Mouse (Mus musculus) lung, adult 2 months (tissue): ENCODE data around the gene Rpl10a. TPM values are rescaled to one million over a fixed set of nuclear protein-coding genes. Genes with fewer than 3 reads are reported as not detected.
"Not testable (repeated sequence)": the region's sequence is repeated elsewhere in the genome, so short reads cannot be mapped to it uniquely, and the experiment has no call there.

Experiments
- DNase-seq: peaks from one replicate; pipeline ENCODE4 v3.0.0; 2022
- H3K4me1 ChIP-seq: fragments of 200-500 bp; 2 replicates; pipeline ENCODE4 v1.6.1; 2011; ENCODE audit warnings: low read length; ENCODE audit not compliant: control insufficient read depth, insufficient read depth
- H3K4me3 ChIP-seq: fragments of 200-500 bp; replicated peaks from 2 replicates; pipeline ENCODE3; 2011; ENCODE audit warnings: low read depth, mild to moderate bottlenecking, control low read depth, low read length; ENCODE audit errors: extremely low read depth
- CTCF ChIP-seq: fragments of 200-500 bp; IDR thresholded peaks from 2 replicates; pipeline ENCODE4 v1.5.1; 2011; ENCODE audit warnings: mild to moderate bottlenecking, low read length, control low read depth; ENCODE audit not compliant: insufficient read depth
- POLR2A ChIP-seq: fragments of 200-500 bp; IDR thresholded peaks from 2 replicates; pipeline ENCODE4 v1.6.1; 2011; ENCODE audit warnings: low read depth, mild to moderate bottlenecking, control low read depth, low read length, borderline replicate concordance; ENCODE audit errors: extremely low read depth
- WGBS: fragments of 180-500 bp; shearing (Covaris S2); methylation state at CpG from one replicate; pipeline ENCODE4 v1.1.7; 2018; 5-methylcytosine and 5-hydroxymethylcytosine counted together
- polyA plus RNA-seq: library from polyadenylated mRNA; depleted of rRNA; stranded (reverse); fragments of >200 nt; gene quantifications from 2 replicates; pipeline ENCODE4 v1.2.3, GENCODE M21; 2012

The Rpl10a gene
- polyA plus RNA-seq, 1 experiment = 1,664 TPM

DNA sequence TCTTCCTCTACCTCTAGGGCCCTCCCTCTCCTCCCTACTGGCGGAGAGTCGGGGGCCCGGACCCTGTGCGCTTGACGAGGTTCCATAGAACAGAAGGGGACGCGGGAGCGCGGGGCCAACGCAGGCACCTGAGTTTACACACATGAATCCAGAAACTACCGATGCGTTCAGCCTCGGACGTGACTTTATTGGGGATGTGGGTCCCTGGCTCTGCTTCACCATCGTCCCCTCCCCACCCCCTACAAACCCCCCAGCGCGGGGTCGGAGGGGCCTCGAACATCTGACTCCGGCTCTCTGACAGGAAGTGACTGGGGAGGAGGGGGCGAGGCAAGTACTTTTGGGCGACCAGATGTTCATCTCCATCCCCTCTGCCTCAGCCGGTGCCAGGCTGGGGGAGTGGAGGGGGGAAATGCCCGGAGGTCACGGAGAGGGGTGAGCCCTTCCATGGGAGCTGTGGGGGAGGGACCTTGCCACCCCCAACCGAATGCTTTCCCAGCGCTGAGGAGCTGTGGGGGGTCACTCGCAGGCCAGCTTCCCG is 23.2 kb downstream of the Rpl10a start:
- 2% methylated on average over 29 of the region's 29 CpGs for WGBS
- TF ChIP-seq POLR2A (no peak), CTCF (no peak)
- no peak for DNase-seq
- Histone ChIP-seq H3K4me1 (peaks cover 12% of the 10 kb centered on the region), H3K4me3 (peak overlapping the region; percentile 72)

GRCm38 (mm10) chr17:28352018-28352417 is 23.7 kb downstream of the Rpl10a start:
- 51% methylated on average over 11 of the region's 11 CpGs for WGBS
- H3K4me3 ChIP-seq = no peak overlapping the region
- no peak for DNase-seq

DNA sequence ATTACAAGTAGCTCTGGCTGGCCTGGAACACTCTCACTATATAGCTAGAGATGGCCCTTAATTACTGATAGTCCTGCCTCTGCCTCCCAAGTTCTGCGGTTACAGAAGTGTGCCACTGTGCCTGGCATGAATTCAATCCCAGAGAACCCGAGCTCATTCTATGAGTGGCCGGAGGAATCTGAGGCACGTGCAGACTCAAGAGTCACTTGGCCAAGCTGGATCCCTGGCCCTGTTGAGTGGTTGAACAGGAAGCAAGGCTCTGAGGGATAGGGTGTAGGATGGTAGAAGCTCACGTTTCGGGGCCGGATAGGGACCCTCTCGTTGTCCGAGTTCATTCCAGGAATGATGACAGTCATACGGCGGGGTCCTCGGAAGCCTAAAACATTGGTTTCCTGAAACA is 27.6 kb downstream of the Rpl10a start:
- peak; percentile 77 for DNase-seq
- no peak for TF ChIP-seq CTCF
- TF ChIP-seq POLR2A = 0 out of 2 replicates have a peak, but pooled peaks have one; percentile 28
- H3K4me3 ChIP-seq = no peak overlapping the region
- H3K4me1 ChIP-seq = peaks cover 7% of the 10 kb centered on the region
- 71% methylated on average over 12 of the region's 12 CpGs for WGBS

More at GRCm38 (mm10) chr17:28352018-28352417, 23.7 kb downstream of the Rpl10a start:
- peaks cover 12% of the 10 kb centered on the region for H3K4me1 ChIP-seq
- TF ChIP-seq CTCF (no peak), POLR2A (no peak)

DNA sequence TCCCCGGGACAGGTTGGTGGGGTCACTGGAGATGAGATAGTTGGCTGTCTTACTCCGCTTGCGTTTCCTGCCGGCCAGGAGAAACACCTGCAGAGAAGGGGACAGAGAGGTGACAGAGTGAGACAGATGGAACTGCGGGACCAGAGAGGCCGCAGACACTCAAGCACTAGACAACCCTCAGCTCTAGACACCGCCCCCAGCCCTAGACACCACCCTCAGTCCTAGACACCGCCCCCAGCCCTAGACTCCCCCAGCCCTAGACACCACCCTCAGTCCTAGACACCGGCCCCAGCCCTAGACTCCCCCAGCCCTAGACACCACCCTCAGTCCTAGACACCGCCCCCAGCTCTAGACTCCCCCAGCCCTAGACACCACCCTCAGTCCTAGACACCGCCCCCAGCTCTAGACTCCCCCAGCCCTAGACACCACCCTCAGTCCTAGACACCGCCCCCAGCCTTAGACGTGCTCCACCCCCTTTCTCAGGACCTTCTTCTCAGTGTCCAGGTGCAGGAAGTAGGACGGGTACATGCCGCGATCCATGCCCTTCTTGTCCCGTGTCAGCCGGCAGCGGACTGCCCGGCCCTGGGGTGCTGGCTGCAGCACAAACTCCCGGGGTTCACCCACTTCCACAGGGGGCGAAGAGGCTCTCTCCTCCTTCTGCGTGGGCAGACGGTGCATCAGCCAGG is 30.4 kb downstream of the Rpl10a start:
- 19% methylated on average over 24 of the region's 24 CpGs for WGBS

DNA sequence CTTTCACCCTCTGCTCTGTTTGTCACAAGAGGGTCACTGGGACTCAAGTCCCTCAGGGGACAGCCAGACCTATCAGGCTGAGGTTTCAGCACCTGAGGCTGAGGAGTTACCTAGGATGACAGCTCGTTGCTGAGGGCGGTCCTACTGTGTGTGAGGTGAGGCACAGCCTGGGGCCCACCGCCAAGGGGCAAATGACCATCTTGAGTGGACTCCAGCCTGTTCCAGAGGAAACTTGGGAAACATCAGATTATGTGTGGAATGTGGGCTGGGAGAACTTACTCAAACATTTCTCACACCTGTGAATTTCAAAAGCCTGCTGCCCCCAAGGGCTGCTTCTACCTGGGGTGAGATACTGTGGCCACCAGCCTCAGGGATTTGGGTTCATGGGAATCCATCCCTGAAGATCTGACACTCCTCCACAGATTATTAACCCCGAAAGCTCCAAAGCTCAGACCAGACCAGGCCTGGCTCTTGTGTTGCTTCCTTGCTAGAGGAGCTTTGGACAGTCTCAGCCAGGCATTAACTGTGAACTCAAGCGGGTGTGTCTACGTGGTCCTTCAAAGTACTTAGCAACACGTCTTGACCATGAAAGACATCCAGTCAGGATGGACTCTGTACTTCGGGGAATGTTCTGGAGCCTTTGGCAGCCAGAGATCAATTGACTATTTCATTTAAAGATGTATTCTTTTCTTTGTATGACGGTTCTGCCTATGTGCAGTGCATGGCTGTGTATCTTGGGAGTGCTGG is 32.4 kb downstream of the Rpl10a start:
- Histone ChIP-seq H3K4me3 (no peak overlapping the region), H3K4me1 (peaks cover 3% of the 10 kb centered on the region; the same call in 1 of the 2 replicates)
- 61% methylated on average over 9 of the region's 9 CpGs for WGBS
- TF ChIP-seq POLR2A = no peak
- TF ChIP-seq CTCF = no peak
- no peak for DNase-seq

More for the DNA sequence above, 30.4 kb downstream of the Rpl10a start:
- not testable (repeated sequence) for H3K4me3 ChIP-seq, H3K4me1 ChIP-seq, DNase-seq

DNA sequence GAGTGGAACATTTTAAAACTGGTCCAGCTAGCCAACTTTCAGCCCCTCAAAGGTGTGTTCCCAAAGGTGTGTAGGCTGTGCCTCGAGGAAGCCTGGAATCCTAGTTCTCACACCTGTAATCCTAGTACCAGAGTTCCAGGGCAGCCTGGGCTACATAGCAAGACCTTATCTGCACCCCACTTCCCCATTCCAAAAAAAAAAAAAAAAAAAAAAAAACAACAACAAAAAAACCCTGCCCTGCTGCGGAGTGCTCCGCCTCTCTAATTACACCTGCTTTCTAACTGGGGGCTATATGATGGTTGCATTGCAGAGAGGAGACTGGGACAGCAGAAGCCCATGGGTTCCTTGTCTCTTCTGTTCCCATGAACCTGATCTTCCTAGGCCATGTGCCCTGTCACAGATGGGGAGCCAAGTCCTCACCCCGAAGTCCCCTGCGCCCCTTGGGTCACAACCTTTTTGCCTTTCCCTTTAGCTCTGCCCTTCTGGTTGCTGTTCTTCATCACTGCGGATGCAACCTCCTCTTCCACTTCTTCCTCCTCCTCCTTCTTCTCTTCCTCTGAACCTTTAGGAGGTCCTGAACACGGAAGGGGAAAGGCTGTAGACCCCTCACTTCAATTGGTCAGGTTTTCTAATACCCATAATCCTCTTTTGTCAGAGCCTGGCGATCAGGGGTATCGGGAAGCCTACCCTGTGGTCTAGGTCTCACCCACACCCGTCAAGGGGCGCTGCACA is 33.8 kb downstream of the Rpl10a start:
- WGBS = 52% methylated on average over 11 of the region's 11 CpGs
- no peak for TF ChIP-seq POLR2A
- TF ChIP-seq CTCF = no peak
- DNase-seq = no peak
- Histone ChIP-seq H3K4me1 (peaks cover 3% of the 10 kb centered on the region; the same call in 1 of the 2 replicates), H3K4me3 (no peak overlapping the region)

- TF ChIP-seq CTCF (no peak), POLR2A (no peak)
- no peak for DNase-seq
- Histone ChIP-seq H3K4me3 (no peak overlapping the region), H3K4me1 (peaks cover 3% of the 10 kb centered on the region; the same call in 1 of the 2 replicates)
- 16% methylated on average over 25 of the region's 25 CpGs for WGBS
Measured at GRCm38 (mm10) chr17:28362653-28363292, 34.5 kb downstream of the Rpl10a start.

DNA sequence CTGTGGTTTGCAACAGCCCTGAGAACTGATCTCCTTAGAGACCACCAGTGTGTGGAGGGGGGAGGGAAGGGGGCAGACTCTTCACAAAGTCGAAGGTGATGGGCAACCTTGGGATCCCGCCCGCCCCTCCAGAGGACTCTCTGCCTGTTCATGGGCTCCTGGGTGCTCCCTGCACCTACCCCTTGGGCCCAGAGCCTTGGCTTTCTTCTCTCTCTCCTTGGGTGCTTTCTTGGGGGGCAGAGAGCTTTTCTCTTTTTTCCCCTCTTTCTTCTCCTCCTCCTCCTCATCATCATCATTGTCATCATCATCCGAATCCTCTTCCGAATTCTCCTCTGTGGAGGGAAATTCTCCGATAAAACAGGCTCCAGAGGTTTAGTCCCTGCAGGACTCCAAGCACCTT is 35.2 kb downstream of the Rpl10a start:
- 49% methylated on average over 6 of the region's 6 CpGs for WGBS
- DNase-seq = no peak
- H3K4me3 ChIP-seq = no peak overlapping the region
- peaks cover 6% of the 10 kb centered on the region; the same call in 1 of the 2 replicates for H3K4me1 ChIP-seq
- TF ChIP-seq CTCF (no peak), POLR2A (no peak)

- TF ChIP-seq POLR2A (no peak), CTCF (no peak)
- no peak within 1 kb of the TSS for H3K4me3 ChIP-seq
Measured at GRCm38 (mm10) chr17:28365122-28365521, 36.9 kb downstream of the Rpl10a start, which contains the start of gene Tulp1. Gene Tulp1, minus strand, starts transcription at chr17:28365222.

More at GRCm38 (mm10) chr17:28365122-28365521, 36.9 kb downstream of the Rpl10a start, which contains the start of gene Tulp1:
- H3K4me1 ChIP-seq = peaks cover 6% of the 10 kb centered on the region; the same call in 1 of the 2 replicates
- WGBS = 58% methylated on average over 8 of the region's 8 CpGs
- DNase-seq = no peak
